ENCODE assay signal across 14 mouse cellular contexts in genomic region chr2:144514619-144515018, GRCm38 (mm10). TPM values are rescaled to one million over a fixed set of nuclear protein-coding genes. Genes with fewer than 3 reads are reported as not detected.
DNase-seq lines count a peak whose midpoint lies in the region.
"Had no signal": no experiment of that assay in that cellular context is flagged by ENCODE, and none has a peak within 500 bp of the region (broad histone marks: within the 10 kb centered on the region; RNA-seq: fewer than 3 reads in every experiment).

No protein-coding gene starts in this region.

- intact Hi-C loops in heart, postnatal 36 days (cut with DNase I), result no loop called here

- DNase-seq in heart, adult 11 months, result peak; percentile 66
- DNase-seq in heart, postnatal 36 days, result no peak
- DNase-seq in brain, adult 2 months (ENCODE audit: low read depth, low spot score), result peak; percentile 49
- peak; percentile 44 for DNase-seq in telencephalon, adult 2 months (ENCODE audit: low read depth, low spot score)
- no peak for DNase-seq in kidney, postnatal 25 days
- DNase-seq: adrenal gland, adult 2 months; adrenal gland, postnatal 10 days; adrenal gland, postnatal 25 days; cerebellum, adult 11-12 months; cerebellum, adult 2 months; cerebellum, adult 9-10 months; cerebellum, postnatal 10 days; cerebellum, postnatal 25 days; embryo, embryonic 11 days had no signal

RNA-seq across cellular contexts. Expression of gene Dzank1, which starts 12.6 kb away (rescaled TPM):
- total RNA-seq in heart, postnatal 36 days (2021), result 1 to 10 TPM in 1 of 2 experiments, under 1 TPM in 1; 0.43 to 1.7 TPM

RNA-seq across cellular contexts. Expression of gene Polr3f, which starts 12.9 kb away (rescaled TPM):
- 10 to 100 TPM; 11.4 to 12.0 TPM for total RNA-seq in heart, postnatal 36 days (2021)

RNA-seq across cellular contexts. Expression of gene Rbbp9, which starts 36.0 kb away (rescaled TPM):
- total RNA-seq in heart, postnatal 36 days (2021), result 10 to 100 TPM; 13.0 to 13.3 TPM

RNA-seq across cellular contexts. Expression of gene Sec23b, which starts 41.4 kb away (rescaled TPM):
- 10 to 100 TPM; 14.4 to 18.0 TPM for total RNA-seq in heart, postnatal 36 days (2021)

Comparison
In these comparisons a context has a peak if more than half of its experiments do, and no peak if none do; other contexts are left out.
1. DNase-seq: peak in heart, adult 11 months (single experiment), brain, adult 2 months (single experiment) and telencephalon, adult 2 months (single experiment); none in heart, postnatal 36 days (0 of 2) and kidney, postnatal 25 days (0 of 2).